Mouse (Mus musculus) cortical plate, adult 2 months (tissue): ENCODE measurements at regions not wholly inside any gene's neighbourhood (a gene's known extent, or its start where the extent isn't known, plus 50 kb on each side); places are given as distances from the start of the nearest gene placed in this dataset.

Source experiments
- CTCF ChIP-seq: fragments of 200-500 bp; IDR thresholded peaks from 2 replicates; pipeline ENCODE4 v1.5.1; 2011; ENCODE audit warnings: mild to moderate bottlenecking, control low read depth, low read length; ENCODE audit not compliant: insufficient read depth; ENCODE audit errors: extremely low read depth
- POLR2A ChIP-seq: fragments of 200-500 bp; IDR thresholded peaks from 2 replicates; pipeline ENCODE4 v1.6.1; 2011; ENCODE audit warnings: mild to moderate bottlenecking, low read length, control low read depth; ENCODE audit not compliant: insufficient read depth; ENCODE audit errors: extremely low read depth

DNA sequence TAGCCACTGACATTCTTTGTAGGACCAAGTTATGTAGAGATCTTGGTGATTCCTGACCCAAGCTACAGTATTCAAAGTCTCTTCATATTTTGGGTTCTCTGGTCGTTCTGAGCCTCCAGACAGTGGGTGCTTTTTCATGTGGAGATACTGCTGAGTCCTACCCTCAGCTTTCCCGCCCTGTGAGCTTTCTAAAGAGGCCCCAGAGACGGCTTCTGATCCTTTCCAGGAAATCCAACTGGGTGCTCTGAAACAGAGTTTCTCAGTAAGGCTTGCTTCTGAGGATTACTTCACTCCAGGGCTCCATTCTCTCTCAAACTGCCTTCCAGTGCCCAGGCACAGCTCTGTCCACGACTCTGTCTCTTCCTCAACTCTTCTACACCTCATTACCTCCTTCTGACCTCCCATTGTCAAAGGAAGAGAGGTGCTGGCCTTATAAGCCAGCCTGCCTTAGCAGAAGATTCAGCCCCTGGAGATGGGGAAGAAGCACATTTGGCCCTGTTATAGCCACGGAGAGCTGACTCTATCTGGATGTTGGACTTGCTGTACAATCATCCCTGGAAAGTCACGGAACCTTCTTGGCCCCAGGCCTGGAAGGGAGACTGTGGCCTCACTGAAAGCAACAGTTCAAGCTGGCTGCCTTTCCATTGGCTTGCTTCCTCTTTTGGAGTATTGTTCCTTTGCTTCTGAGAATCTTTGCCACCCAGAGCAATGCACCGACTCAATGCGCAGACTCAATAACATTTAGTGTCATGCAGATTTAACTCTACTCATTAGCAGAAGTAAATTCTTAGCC is 1306.9 kb upstream of the A1bg start:
- TF ChIP-seq CTCF (no peak), POLR2A (no peak)
